Mouse (Mus musculus) B cell, adult 67 days (primary cell): ENCODE measurements around the gene Sf3b4. TPM values are rescaled to one million over a fixed set of nuclear protein-coding genes. Genes with fewer than 3 reads are reported as not detected.

Experiments
- total RNA-seq, 2 experiments: library from RNA; stranded (reverse); gene quantifications; 4 replicates each; pipeline ENCODE4 v1.2.4; 2023

Sf3b4 gene
- 10 to 100 TPM; 86.0 to 89.2 TPM for total RNA-seq

DNA sequence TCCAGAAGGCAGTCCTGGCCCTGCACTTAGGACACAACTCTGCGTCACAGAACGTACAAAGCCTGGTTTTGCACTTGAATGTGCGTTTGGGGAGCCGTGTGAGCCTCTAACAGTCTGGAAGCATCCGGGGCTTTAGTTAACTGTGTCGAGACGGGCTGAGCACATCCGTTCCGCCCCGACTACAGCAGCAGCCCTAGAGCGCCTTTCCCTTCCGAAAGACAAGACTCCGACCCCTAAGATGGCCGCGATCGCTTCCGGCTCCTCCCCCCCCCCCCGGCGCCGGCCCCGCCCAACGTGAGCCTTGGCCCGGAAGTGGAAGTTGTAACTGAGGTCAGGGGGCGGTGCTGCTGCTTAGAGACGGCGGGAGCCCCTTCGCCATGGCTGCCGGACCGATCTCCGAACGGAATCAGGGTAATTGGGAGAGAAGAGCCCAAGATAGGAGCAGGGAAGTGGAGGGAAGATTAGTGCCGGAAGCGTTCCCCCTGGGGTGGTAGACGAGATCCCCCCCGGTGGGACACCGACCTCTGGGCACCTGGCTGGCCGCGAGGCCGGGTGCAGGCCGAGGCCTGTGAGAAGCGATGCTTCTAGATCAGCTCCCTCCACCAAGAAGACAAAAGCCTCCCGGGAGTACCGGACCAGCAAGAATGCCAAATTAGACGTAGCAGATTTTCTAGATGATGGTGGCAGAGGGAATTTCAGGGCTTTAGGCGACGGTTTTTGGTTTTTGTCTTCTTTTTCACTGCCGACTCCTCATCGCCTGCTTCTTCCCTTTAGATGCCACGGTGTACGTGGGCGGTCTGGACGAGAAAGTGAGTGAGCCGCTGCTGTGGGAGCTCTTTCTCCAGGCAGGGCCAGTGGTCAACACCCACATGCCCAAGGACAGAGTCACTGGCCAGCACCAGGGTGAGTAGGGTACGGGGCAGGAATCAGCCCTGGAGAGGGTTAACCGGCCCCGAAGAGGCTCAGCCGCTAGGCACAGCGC lies at the start of gene Sf3b4:
TSS of gene Sf3b4 (plus strand) at position 136 of the 982 bp plus-strand sequence.

DNA sequence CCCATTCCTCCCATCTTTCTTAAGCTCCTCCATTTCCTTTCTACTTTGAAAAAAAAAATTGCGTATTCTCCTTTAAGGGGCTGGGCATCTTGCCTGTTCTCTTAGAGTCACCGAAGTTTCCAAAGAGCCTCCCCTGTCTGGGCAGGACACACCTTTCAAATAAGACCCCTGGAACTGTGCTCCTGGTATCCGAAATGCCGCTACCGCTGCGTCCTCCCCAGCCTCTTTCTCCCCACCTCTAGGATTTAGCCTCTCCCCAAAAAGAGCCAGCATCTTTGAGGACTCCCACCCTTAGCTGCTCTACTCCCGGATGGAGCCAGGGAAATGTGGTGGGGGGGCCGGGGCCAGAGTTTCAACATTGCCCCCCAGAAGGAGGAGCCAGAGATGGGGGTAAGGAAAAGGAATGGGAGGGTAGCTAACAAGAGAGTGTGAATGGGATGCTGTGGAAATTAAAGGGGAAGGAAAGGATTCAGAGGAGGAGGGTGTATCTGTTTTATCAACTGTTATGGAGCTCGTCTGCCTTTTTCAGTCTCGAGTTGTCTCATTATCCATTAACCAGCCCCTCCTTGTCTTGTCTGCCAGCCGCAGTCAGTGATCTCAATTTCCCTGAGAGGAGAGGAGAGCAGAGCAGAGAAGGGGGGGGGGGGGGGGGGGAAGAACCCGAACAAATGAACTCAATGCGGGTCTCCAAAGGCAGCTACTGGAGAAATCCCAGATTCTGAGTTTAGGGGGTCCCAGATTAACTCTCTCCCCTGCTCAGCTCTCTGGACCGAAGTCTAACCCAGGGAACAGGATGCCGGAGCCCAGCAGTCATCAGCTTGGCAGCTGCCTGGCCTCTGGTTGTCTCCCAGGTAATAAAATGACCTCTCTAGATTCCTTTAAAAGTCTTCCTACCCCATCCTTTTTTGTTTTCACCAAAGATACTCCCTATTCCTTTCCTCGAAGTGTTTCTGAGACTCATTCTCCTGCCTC lies 10.0 kb upstream of the Sf3b4 start, which contains the start of gene Mtmr11:
TSS of gene Mtmr11 (plus strand) at position 136 of the 972 bp plus-strand sequence.

DNA sequence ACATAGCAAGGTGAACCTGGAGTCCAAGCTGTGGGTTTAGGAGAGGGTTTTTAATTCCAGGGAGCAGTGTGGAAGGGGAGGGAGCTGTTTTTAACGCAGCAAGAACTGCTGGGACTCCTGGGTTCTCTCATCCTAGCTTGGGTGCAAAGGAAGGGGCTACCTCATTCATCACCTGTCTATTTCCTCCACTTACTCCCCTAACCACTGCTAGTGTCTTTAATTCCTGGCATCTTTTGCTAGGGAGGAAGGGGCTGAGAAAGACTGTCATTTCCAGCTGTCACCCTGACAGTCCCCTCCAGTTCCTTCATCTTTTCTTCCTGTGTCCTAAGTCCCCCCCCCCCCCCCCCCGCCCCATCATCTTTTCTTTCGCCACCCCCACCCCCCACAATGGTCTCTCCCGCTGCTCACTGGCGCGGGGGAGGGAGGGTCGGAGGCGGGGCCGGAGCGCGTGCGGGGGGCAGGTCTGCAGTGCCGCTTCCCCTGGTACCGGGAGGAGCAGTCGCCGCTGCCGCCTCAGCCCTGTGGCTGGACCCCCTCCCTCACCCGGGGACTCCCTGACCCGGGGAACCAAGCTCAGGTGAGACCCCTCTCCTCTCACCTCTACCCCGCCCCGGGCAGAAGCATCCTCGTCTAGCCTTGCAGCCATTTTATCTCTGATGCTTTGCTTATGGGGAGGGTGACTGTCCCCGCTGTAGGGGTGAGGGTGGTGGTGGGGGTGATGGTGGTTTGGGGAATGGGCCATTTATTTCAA lies 8.8 kb downstream of the Sf3b4 start, which contains the start of gene Sv2a:
TSS of gene Sv2a (plus strand) at position 425 of the 751 bp plus-strand sequence.

DNA sequence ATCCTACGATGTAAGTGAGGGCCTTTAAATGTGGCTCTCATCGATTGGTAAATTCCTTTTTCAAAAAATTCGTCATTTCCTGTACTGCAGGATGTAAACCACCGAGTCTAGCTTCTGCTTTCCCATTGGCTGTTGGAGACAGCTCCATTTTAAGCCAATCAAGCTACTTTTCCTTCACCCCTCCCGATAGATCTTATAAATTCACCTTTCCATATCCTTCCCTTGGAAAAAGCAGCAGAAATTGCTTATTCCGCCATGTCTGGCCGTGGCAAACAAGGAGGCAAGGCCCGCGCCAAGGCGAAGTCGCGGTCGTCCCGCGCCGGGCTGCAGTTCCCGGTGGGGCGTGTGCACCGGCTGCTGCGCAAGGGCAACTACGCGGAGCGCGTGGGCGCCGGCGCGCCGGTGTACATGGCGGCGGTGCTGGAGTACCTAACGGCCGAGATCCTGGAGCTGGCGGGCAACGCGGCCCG lies 47.6 kb downstream of the Sf3b4 start, which contains the start of the genes Bola1 and Hist2h2ab:
TSS of gene Bola1 (minus strand) at position 49 of the 470 bp plus-strand sequence.
TSS of gene Hist2h2ab (plus strand) at position 205 of the 470 bp plus-strand sequence.

DNA sequence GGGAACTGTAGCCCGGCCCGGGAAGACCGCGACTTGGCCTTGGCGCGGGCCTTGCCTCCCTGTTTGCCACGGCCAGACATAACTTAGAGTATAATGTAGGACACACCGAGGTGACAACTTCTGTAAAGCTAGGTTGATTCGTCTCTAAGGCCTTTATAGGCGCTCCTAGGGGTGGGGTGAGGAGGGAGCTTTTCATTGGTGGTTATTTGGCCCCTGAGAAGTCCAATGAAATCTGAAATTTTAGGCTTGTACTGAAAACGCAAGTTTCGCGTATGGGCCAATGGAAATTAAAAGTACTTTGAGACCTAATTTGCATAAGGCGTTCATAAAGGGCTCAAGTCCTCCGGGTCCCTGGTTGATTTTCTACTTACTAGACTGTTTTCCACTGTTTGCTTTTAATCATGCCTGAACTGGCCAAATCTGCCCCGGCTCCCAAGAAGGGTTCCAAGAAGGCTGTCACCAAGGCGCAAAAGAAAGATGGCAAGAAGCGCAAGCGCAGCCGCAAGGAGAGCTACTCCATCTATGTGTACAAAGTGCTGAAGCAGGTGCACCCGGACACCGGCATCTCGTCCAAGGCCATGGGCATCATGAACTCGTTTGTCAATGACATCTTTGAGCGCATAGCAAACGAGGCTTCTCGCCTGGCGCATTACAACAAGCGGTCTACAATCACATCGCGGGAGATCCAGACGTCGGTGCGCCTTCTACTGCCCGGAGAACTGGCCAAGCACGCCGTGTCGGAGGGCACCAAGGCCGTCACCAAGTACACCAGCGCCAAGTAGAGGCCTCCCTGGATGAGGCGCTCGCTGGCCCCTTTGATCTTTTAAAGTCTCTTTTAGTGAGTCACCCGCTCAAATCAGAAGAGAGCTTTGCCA lies 48.9 kb downstream of the Sf3b4 start, which contains the start of the genes Hist2h2ac and Hist2h2be:
TSS of gene Hist2h2ac (minus strand) at position 116 of the 875 bp plus-strand sequence.
TSS of gene Hist2h2be (plus strand) at position 355 of the 875 bp plus-strand sequence.

Other genes starting within 250 kb of the Sf3b4 start
- 100 to 1,000 TPM; 106 to 122 TPM for gene Anp32e, start 243.1 kb upstream of the Sf3b4 start, total RNA-seq
- gene Plekho1, start 176.3 kb upstream of the Sf3b4 start, total RNA-seq = 100 to 1,000 TPM; 232 to 254 TPM
- gene Vps45, start 113.9 kb upstream of the Sf3b4 start, total RNA-seq = 10 to 100 TPM; 22.5 to 26.8 TPM
- gene Otud7b, start 67.8 kb upstream of the Sf3b4 start, total RNA-seq = 10 to 100 TPM; 61.6 to 63.2 TPM
- 1 to 10 TPM; 3.2 to 3.5 TPM for gene Mtmr11, start 10.3 kb upstream of the Sf3b4 start, total RNA-seq
- gene Sv2a, start 8.8 kb downstream of the Sf3b4 start, total RNA-seq = 1 to 10 TPM; 1.9 to 2.8 TPM
- gene Bola1, start 47.4 kb downstream of the Sf3b4 start, total RNA-seq = 10 to 100 TPM in 1 of 2 experiments, 1 to 10 TPM in 1; 8.9 to 12.7 TPM
- gene Hist2h2ab, start 47.5 kb downstream of the Sf3b4 start, total RNA-seq = 1 to 10 TPM; 3.6 to 6.4 TPM
- gene Hist2h2ac, start 48.5 kb downstream of the Sf3b4 start, total RNA-seq = 100 to 1,000 TPM; 121 to 127 TPM
- 1 to 10 TPM; 5.3 to 5.9 TPM for gene Hist2h2be, start 48.8 kb downstream of the Sf3b4 start, total RNA-seq
- gene Hist2h3c2, start 66.8 kb downstream of the Sf3b4 start, total RNA-seq = 1 to 10 TPM; 1.5 to 2.7 TPM
- 100 to 1,000 TPM; 794 to 801 TPM for gene Hist2h2aa2, start 67.9 kb downstream of the Sf3b4 start, total RNA-seq
- gene Hist2h2aa1, start 73.2 kb downstream of the Sf3b4 start, total RNA-seq = 10 to 100 TPM in 1 of 2 experiments, not detected in 1; 26.8 TPM
- not detected for gene Hist2h3c1, start 74.4 kb downstream of the Sf3b4 start, total RNA-seq
- gene Hist2h4, start 91.0 kb downstream of the Sf3b4 start, total RNA-seq = 10 to 100 TPM; 57.1 to 68.9 TPM
- 100 to 1,000 TPM; 160 to 180 TPM for gene Hist2h3b, start 96.3 kb downstream of the Sf3b4 start, total RNA-seq
- 100 to 1,000 TPM; 237 to 261 TPM for gene Hist2h2bb, start 97.4 kb downstream of the Sf3b4 start, total RNA-seq
- under 1 TPM in 1 of 2 experiments, not detected in 1; 0.61 TPM for gene Fcgr1, start 121.6 kb downstream of the Sf3b4 start, total RNA-seq